Mouse (Mus musculus) limb, embryonic 10.5 days (tissue): ENCODE measurements around the gene Ric8b. TPM values are rescaled to one million over a fixed set of nuclear protein-coding genes. Genes with fewer than 3 reads are reported as not detected.

Experiments used
- DNase-seq: peaks from one replicate; pipeline ENCODE4 v3.0.0-alpha.2; 2017; ENCODE audit warnings: low spot score
- H3K27ac ChIP-seq: fragments of 300-500 bp; sonication (generic); 2 replicates; pipeline ENCODE4 v1.5.1; 2016; ENCODE audit warnings: mild to moderate bottlenecking
- H3K27me3 ChIP-seq: fragments of 300-500 bp; sonication (generic); 2 replicates; pipeline ENCODE4 v1.6.1; 2016; ENCODE audit warnings: low read depth, mild to moderate bottlenecking; ENCODE audit not compliant: poor library complexity, severe bottlenecking
- H3K36me3 ChIP-seq: fragments of 300-500 bp; sonication (generic); 2 replicates; pipeline ENCODE4 v1.6.1; 2016; ENCODE audit warnings: mild to moderate bottlenecking, moderate library complexity
- H3K4me1 ChIP-seq: fragments of 300-500 bp; sonication (generic); 2 replicates; pipeline ENCODE4 v1.6.1; 2016
- H3K4me3 ChIP-seq: fragments of 300-500 bp; sonication (generic); 2 replicates; pipeline ENCODE4 v1.5.1; 2016; ENCODE audit warnings: mild to moderate bottlenecking, moderate library complexity
- H3K9me3 ChIP-seq: fragments of 300-500 bp; sonication (generic); replicated peaks from 2 replicates; pipeline ENCODE4 v1.6.1; 2016; ENCODE audit warnings: mild to moderate bottlenecking
- WGBS: fragments of 180-500 bp; shearing (Covaris S2); methylation state at CpG from one replicate; pipeline ENCODE4 v1.1.7; 2016; 5-methylcytosine and 5-hydroxymethylcytosine counted together
- polyA plus RNA-seq: library from polyadenylated mRNA; unstranded; fragments of >200 nt; fragmentation: Nextera tagmentation; extraction: Ambion mirVana; gene quantifications from 2 replicates; pipeline ENCODE4 v1.2.1, GENCODE M21; 2016

The Ric8b gene
- polyA plus RNA-seq, 1 experiment from 2014 or later: 28.5 TPM

- 69% methylated on average over 10 of the region's 10 CpGs for WGBS
- no peak for DNase-seq
- Histone ChIP-seq H3K27ac (0 out of 2 replicates have a peak overlapping the region, but pooled peaks have one; percentile 19), H3K4me3 (no peak overlapping the region), H3K4me1 (peaks cover 10% of the 10 kb centered on the region), H3K36me3 (no peaks in the 10 kb centered on the region), H3K27me3 (no peaks in the 10 kb centered on the region), H3K9me3 (no peaks in the 10 kb centered on the region)
Measured at GRCm38 (mm10) chr10:85038147-85038546, 120.7 kb downstream of the Ric8b start.

GRCm38 (mm10) chr10:85038852-85039251 lies 121.4 kb downstream of the Ric8b start:
- no peaks in the 10 kb centered on the region for H3K36me3 ChIP-seq
- WGBS: 86% methylated on average over 5 of the region's 5 CpGs

GRCm38 (mm10) chr10:85044191-85044711 lies 126.8 kb downstream of the Ric8b start:
- Histone ChIP-seq H3K4me1 (peaks cover 10% of the 10 kb centered on the region), H3K27me3 (no peaks in the 10 kb centered on the region), H3K27ac (peak overlapping the region; percentile 77), H3K4me3 (peak overlapping the region; percentile 45), H3K9me3 (no peaks in the 10 kb centered on the region), H3K36me3 (no peaks in the 10 kb centered on the region)
- peak; percentile 57 for DNase-seq
- WGBS: 21% methylated on average over 17 of the region's 17 CpGs

More at GRCm38 (mm10) chr10:85038852-85039251, 121.4 kb downstream of the Ric8b start:
- no peak for DNase-seq
- Histone ChIP-seq H3K9me3 (no peaks in the 10 kb centered on the region), H3K4me1 (peaks cover 10% of the 10 kb centered on the region), H3K27ac (no peak overlapping the region), H3K27me3 (no peaks in the 10 kb centered on the region), H3K4me3 (no peak overlapping the region)

GRCm38 (mm10) chr10:85044732-85045720 lies 127.6 kb downstream of the Ric8b start:
- no peaks in the 10 kb centered on the region for H3K27me3 ChIP-seq
- DNase-seq: peak; percentile 65
- peaks cover 10% of the 10 kb centered on the region for H3K4me1 ChIP-seq
- peak overlapping the region; percentile 77 for H3K27ac ChIP-seq
- peak overlapping the region; percentile 45 for H3K4me3 ChIP-seq
- no peaks in the 10 kb centered on the region for H3K36me3 ChIP-seq
- WGBS: 12% methylated on average over 24 of the region's 24 CpGs
- H3K9me3 ChIP-seq: no peaks in the 10 kb centered on the region

- no peaks in the 10 kb centered on the region for H3K9me3 ChIP-seq
- H3K36me3 ChIP-seq: no peaks in the 10 kb centered on the region
- H3K4me3 ChIP-seq: no peak overlapping the region
- DNase-seq: no peak
- H3K27me3 ChIP-seq: no peaks in the 10 kb centered on the region
- peaks cover 10% of the 10 kb centered on the region for H3K4me1 ChIP-seq
- WGBS: 46% methylated on average over 5 of the region's 5 CpGs
- H3K27ac ChIP-seq: no peak overlapping the region
Measured at GRCm38 (mm10) chr10:85046585-85046984, 129.2 kb downstream of the Ric8b start.

- Histone ChIP-seq H3K27ac (no peak overlapping the region), H3K4me3 (no peak overlapping the region), H3K4me1 (peaks cover 10% of the 10 kb centered on the region), H3K36me3 (no peaks in the 10 kb centered on the region), H3K9me3 (no peaks in the 10 kb centered on the region), H3K27me3 (no peaks in the 10 kb centered on the region)
- whole genome bisulfite sequencing: 95% methylated on average over 8 of the region's 8 CpGs
- DNase-seq: no peak
Measured at GRCm38 (mm10) chr10:85048008-85048407, 130.6 kb downstream of the Ric8b start.

GRCm38 (mm10) chr10:85050668-85051208 lies 133.3 kb downstream of the Ric8b start:
- WGBS: 52% methylated on average over 4 of the region's 4 CpGs
- no peak for DNase-seq
- Histone ChIP-seq H3K27ac (no peak overlapping the region), H3K27me3 (no peaks in the 10 kb centered on the region), H3K36me3 (no peaks in the 10 kb centered on the region), H3K4me1 (no peaks in the 10 kb centered on the region), H3K4me3 (no peak overlapping the region), H3K9me3 (no peaks in the 10 kb centered on the region)

GRCm38 (mm10) chr10:85052451-85052850 lies 135.0 kb downstream of the Ric8b start:
- no peak overlapping the region for H3K27ac ChIP-seq
- WGBS: 32% methylated on average over 4 of the region's 4 CpGs
- H3K4me3 ChIP-seq: no peak overlapping the region
- no peaks in the 10 kb centered on the region for H3K9me3 ChIP-seq
- H3K27me3 ChIP-seq: no peaks in the 10 kb centered on the region
- no peaks in the 10 kb centered on the region for H3K4me1 ChIP-seq
- DNase-seq: no peak
- no peaks in the 10 kb centered on the region for H3K36me3 ChIP-seq

GRCm38 (mm10) chr10:85054876-85055275 lies 137.5 kb downstream of the Ric8b start:
- no peaks in the 10 kb centered on the region for H3K4me1 ChIP-seq
- no peaks in the 10 kb centered on the region for H3K9me3 ChIP-seq
- no peak overlapping the region for H3K27ac ChIP-seq
- no peaks in the 10 kb centered on the region for H3K27me3 ChIP-seq
- 89% methylated on average over 2 of the region's 2 CpGs for WGBS
- no peak overlapping the region for H3K4me3 ChIP-seq
- no peaks in the 10 kb centered on the region for H3K36me3 ChIP-seq
- no peak for DNase-seq

Other genes starting within 250 kb of the Ric8b start
- 0.06 TPM in 1 of 2 replicates, not detected in the other for gene Rfx4, start 161.6 kb upstream of the Ric8b start, polyA plus RNA-seq
- gene Fhl4, start 184.9 kb downstream of the Ric8b start, polyA plus RNA-seq: 0.78 and 0.97 TPM in 2 replicates
- 46.0 and 75.8 TPM in 2 replicates for gene Tmem263, start 185.0 kb downstream of the Ric8b start, polyA plus RNA-seq
- 22.5 and 25.1 TPM in 2 replicates for gene Mterf2, start 210.4 kb downstream of the Ric8b start, polyA plus RNA-seq